Mouse (Mus musculus) liver, embryonic 14.5 days (tissue): ENCODE results near the gene Cacna1d.

ENCODE experiments used
- CTCF ChIP-seq: IDR thresholded peaks from 2 replicates; pipeline ENCODE4 v1.5.1; 2016; ENCODE audit warnings: antibody characterized with exemption, low read depth, control low read depth
- EP300 ChIP-seq: IDR thresholded peaks from 2 replicates; pipeline ENCODE4 v1.6.1; 2016; ENCODE audit warnings: antibody characterized with exemption, low read depth

DNA sequence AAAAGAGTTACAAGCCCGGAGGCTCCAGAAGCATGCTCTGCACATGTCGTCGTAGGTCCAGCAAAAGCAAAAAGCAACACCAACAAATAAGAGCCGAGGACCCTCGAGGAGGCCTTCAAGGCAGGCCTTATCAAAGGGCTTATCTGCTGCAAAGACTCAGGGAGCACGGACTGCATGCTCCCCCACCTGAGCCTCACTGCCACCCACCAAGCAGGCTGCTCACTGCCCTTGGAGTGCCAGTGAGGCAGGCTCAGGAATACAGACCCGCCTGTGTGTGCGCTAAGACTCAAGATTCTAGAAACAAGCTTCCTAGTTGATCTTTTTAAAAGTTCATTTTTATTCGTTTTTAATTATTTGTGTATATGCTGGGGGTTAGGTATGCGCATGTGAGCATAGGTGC is 181.0 kb downstream of the Cacna1d start:
- TF ChIP-seq CTCF = no peak
- no peak for TF ChIP-seq EP300
